Mouse (Mus musculus): Measurements from ENCODE around the gene Gm17545. TPM values are rescaled to one million over a fixed set of nuclear protein-coding genes. Genes with fewer than 3 reads are reported as not detected.

Gene Gm17545
- polyA plus RNA-seq, 1 experiment from 2014 or later = not detected

GRCm38 (mm10) chr9:22495133-22495532 lies 41.0 kb downstream of the Gm17545 start:
- 88% methylated on average over 2 of the region's 2 CpGs for WGBS
- ATAC-seq (replicated peaks; ENCODE audit: low FRiP score, low read depth) = no peak
- H3K27ac ChIP-seq = no peak overlapping the region
- peak; percentile 23; the same call in 1 of the 2 replicates for TF ChIP-seq CTCF (IDR thresholded peaks at IDR 0.05; ENCODE audit: low read depth)
- no peak for DNase-seq (ENCODE audit: low spot score)
- no peak overlapping the region for H3K4me3 ChIP-seq (replicated peaks; ENCODE audit: low read depth, low read length)
- H3K36me3 ChIP-seq (ENCODE audit: insufficient read depth, low read length) = no peaks in the 10 kb centered on the region
- no peaks in the 10 kb centered on the region for H3K27me3 ChIP-seq (ENCODE audit: insufficient read depth, low read length)
- H3K4me1 ChIP-seq (replicated peaks; ENCODE audit: insufficient read depth, low read length) = no peaks in the 10 kb centered on the region
- H3K9me3 ChIP-seq (replicated peaks; ENCODE audit: low read length) = no peaks in the 10 kb centered on the region
- H3K4me2 ChIP-seq (ENCODE audit: low read length) = no peak overlapping the region
- no peak overlapping the region for H3K9ac ChIP-seq (ENCODE audit: low read depth, low read length)

DNA sequence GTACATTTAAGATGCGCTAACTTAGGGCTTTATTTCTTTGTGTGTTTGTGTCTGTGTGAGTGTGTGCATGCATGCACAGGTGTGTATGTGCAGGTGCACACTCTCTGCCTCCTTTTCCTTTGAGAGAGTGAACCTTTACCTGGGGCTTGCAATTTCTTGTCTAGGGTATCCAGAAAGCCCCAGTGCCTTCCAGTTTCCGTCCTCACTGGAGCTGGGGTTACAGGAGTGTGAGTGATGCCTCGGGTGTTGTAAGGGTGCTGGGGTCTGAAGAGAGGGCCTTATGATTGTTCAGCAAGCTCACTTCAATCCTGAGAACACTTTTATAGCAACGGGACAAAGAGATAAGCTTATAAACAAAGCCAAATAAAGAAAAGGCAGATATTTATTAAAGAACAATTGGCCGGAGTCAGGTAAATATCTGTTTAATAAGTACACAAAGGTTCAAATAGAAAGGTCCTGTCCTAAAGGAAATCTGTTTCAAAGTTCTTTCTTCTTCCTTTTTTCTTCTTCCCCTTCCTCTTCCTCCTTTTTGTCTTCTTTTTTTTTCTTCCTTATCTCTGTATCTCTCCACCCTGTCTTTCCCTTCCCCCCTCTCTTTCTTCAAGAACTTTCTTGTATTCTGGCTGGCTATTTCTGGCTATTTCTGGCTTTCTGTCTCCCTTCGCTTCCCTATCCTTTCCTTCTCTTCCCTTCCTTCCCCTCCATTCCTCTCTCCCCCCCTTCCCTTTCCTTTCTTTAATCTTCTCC lies 43.1 kb downstream of the Gm17545 start:
- no peaks in the 10 kb centered on the region for H3K27me3 ChIP-seq (ENCODE audit: insufficient read depth, low read length)
- TF ChIP-seq CTCF (IDR thresholded peaks at IDR 0.05; ENCODE audit: low read depth) = no peak
- no peaks in the 10 kb centered on the region for H3K4me1 ChIP-seq (replicated peaks; ENCODE audit: insufficient read depth, low read length)
- no peak overlapping the region for H3K4me3 ChIP-seq (replicated peaks; ENCODE audit: low read depth, low read length)
- DNase-seq (ENCODE audit: low spot score) (no peak), ATAC-seq (replicated peaks; ENCODE audit: low FRiP score, low read depth) (no peak)
- H3K4me2 ChIP-seq (ENCODE audit: low read length) = no peak overlapping the region
- no peaks in the 10 kb centered on the region for H3K36me3 ChIP-seq (ENCODE audit: insufficient read depth, low read length)
- no peaks in the 10 kb centered on the region for H3K9me3 ChIP-seq (replicated peaks; ENCODE audit: low read length)
- H3K9ac ChIP-seq (ENCODE audit: low read depth, low read length) = no peak overlapping the region
- H3K27ac ChIP-seq = no peak overlapping the region
- WGBS = 82% methylated on average over 6 of the region's 6 CpGs

DNA sequence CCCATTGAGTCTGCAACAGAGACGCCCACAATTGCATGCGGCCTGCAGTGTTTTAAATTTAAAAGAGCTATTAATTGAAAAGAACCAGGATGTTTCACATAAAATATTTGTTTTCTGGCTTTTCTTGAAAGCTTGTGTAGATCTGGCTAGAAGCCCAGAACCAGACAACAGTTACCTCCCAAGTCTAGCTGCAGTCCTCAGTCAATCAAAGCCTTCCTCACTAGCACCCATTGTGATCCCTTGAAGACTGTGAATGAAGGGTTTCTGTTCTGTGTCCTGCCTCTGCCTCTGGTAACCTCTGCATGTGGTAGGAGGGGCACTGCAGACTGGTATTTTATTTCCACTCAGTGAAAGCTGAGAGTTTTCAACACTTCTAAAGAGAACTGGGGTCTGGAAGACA lies 48.9 kb downstream of the Gm17545 start:
- H3K4me2 ChIP-seq (ENCODE audit: low read length) = no peak overlapping the region
- peak; percentile 36 for DNase-seq (ENCODE audit: low spot score)
- H3K9me3 ChIP-seq (replicated peaks; ENCODE audit: low read length) = no peaks in the 10 kb centered on the region
- no peak for ATAC-seq (replicated peaks; ENCODE audit: low FRiP score, low read depth)
- H3K27ac ChIP-seq = no peak overlapping the region
- H3K4me1 ChIP-seq (replicated peaks; ENCODE audit: insufficient read depth, low read length) = no peaks in the 10 kb centered on the region; the same call in 1 of the 2 replicates
- H3K36me3 ChIP-seq (ENCODE audit: insufficient read depth, low read length) = no peaks in the 10 kb centered on the region
- no peak overlapping the region for H3K9ac ChIP-seq (ENCODE audit: low read depth, low read length)
- H3K4me3 ChIP-seq (replicated peaks; ENCODE audit: low read depth, low read length) = no peak overlapping the region
- 65% methylated on average over 2 of the region's 2 CpGs for WGBS
- no peak for TF ChIP-seq CTCF (IDR thresholded peaks at IDR 0.05; ENCODE audit: low read depth)
- H3K27me3 ChIP-seq (ENCODE audit: insufficient read depth, low read length) = no peaks in the 10 kb centered on the region

DNA sequence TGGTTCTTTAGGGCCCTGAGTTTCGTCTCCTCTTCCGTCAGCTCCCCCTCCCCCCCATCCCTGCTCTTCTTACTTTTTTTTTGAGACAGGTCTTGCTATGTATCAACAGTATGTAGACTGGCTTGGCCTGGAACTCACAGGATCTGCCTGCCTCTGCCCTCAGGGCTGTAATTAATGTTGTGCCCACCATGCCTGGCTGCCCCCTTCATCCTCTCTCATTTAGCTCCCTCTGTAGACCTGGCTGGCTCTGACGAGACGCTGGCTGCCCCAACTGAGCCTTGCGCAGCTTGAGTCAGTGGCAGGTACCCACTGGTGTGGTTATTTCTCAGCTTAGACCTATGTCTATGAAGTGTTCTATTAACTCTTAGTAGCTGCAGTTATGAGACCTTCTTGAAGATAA lies 49.5 kb downstream of the Gm17545 start:
- no peak; the same call in 1 of the 2 replicates for ATAC-seq (replicated peaks; ENCODE audit: low FRiP score, low read depth)
- WGBS = 63% methylated on average over 5 of the region's 5 CpGs

GRCm38 (mm10) chr9:22505574-22505973 lies 51.5 kb downstream of the Gm17545 start:
- 77% methylated on average over 2 of the region's 2 CpGs for WGBS
- no peaks in the 10 kb centered on the region for H3K36me3 ChIP-seq (ENCODE audit: insufficient read depth, low read length)
- H3K9ac ChIP-seq (ENCODE audit: low read depth, low read length) = no peak overlapping the region
- H3K27me3 ChIP-seq (ENCODE audit: insufficient read depth, low read length) = no peaks in the 10 kb centered on the region
- H3K4me3 ChIP-seq (replicated peaks; ENCODE audit: low read depth, low read length) = no peak overlapping the region
- no peak for TF ChIP-seq CTCF (IDR thresholded peaks at IDR 0.05; ENCODE audit: low read depth)
- ATAC-seq (replicated peaks; ENCODE audit: low FRiP score, low read depth) = no peak
- no peaks in the 10 kb centered on the region; the same call in 1 of the 2 replicates for H3K4me1 ChIP-seq (replicated peaks; ENCODE audit: insufficient read depth, low read length)
- no peak overlapping the region for H3K27ac ChIP-seq
- no peaks in the 10 kb centered on the region for H3K9me3 ChIP-seq (replicated peaks; ENCODE audit: low read length)
- DNase-seq (ENCODE audit: low spot score) = no peak
- no peak overlapping the region for H3K4me2 ChIP-seq (ENCODE audit: low read length)

More for the DNA sequence above, 49.5 kb downstream of the Gm17545 start:
- no peak for DNase-seq (ENCODE audit: low spot score)
- Histone ChIP-seq H3K4me3 (replicated peaks; ENCODE audit: low read depth, low read length) (no peak overlapping the region), H3K9me3 (replicated peaks; ENCODE audit: low read length) (no peaks in the 10 kb centered on the region), H3K27ac (no peak overlapping the region), H3K4me2 (ENCODE audit: low read length) (no peak overlapping the region), H3K27me3 (ENCODE audit: insufficient read depth, low read length) (no peaks in the 10 kb centered on the region), H3K9ac (ENCODE audit: low read depth, low read length) (no peak overlapping the region), H3K4me1 (replicated peaks; ENCODE audit: insufficient read depth, low read length) (no peaks in the 10 kb centered on the region; the same call in 1 of the 2 replicates), H3K36me3 (ENCODE audit: insufficient read depth, low read length) (no peaks in the 10 kb centered on the region)
- no peak for TF ChIP-seq CTCF (IDR thresholded peaks at IDR 0.05; ENCODE audit: low read depth)

Other genes with a start within 250 kb of the Gm17545 start
- gene Zfp809, start 228.6 kb upstream of the Gm17545 start, polyA plus RNA-seq (2015; fragmentation: Nextera tagmentation; extraction: Ambion mirVana) = 12.6 and 14.5 TPM in 2 replicates
- 3.1 and 3.3 TPM in 2 replicates for gene Zfp599, start 194.4 kb upstream of the Gm17545 start, polyA plus RNA-seq (2015; fragmentation: Nextera tagmentation; extraction: Ambion mirVana)
- 16.9 and 18.2 TPM in 2 replicates for gene Zfp810, start 146.6 kb upstream of the Gm17545 start, polyA plus RNA-seq (2015; fragmentation: Nextera tagmentation; extraction: Ambion mirVana)
- gene Anln, start 65.1 kb upstream of the Gm17545 start, polyA plus RNA-seq (2015; fragmentation: Nextera tagmentation; extraction: Ambion mirVana) = 15.3 and 17.7 TPM in 2 replicates
- gene 9530077C05Rik, start 42.8 kb upstream of the Gm17545 start, polyA plus RNA-seq (2015; fragmentation: Nextera tagmentation; extraction: Ambion mirVana) = 2.1 and 2.9 TPM in 2 replicates
- 76.7 and 82.6 TPM in 2 replicates for gene Rp9, start 15.5 kb downstream of the Gm17545 start, polyA plus RNA-seq (2015; fragmentation: Nextera tagmentation; extraction: Ambion mirVana)
- 10.0 and 10.1 TPM in 2 replicates for gene Bbs9, start 21.4 kb downstream of the Gm17545 start, polyA plus RNA-seq (2015; fragmentation: Nextera tagmentation; extraction: Ambion mirVana)